Mouse (Mus musculus) olfactory bulb, adult 2 months (tissue): ENCODE data around the gene Ptpn23.

Experiments used
- CTCF ChIP-seq: fragments of 200-500 bp; IDR thresholded peaks from 2 replicates; pipeline ENCODE4 v1.5.1; 2012; ENCODE audit warnings: low read depth, mild to moderate bottlenecking, low read length, moderate library complexity; ENCODE audit not compliant: insufficient read depth
- POLR2A ChIP-seq: fragments of 200-500 bp; IDR thresholded peaks from 2 replicates; pipeline ENCODE4 v1.6.1; 2012; ENCODE audit warnings: mild to moderate bottlenecking, low read depth, low read length, moderate library complexity; ENCODE audit not compliant: insufficient read depth

DNA sequence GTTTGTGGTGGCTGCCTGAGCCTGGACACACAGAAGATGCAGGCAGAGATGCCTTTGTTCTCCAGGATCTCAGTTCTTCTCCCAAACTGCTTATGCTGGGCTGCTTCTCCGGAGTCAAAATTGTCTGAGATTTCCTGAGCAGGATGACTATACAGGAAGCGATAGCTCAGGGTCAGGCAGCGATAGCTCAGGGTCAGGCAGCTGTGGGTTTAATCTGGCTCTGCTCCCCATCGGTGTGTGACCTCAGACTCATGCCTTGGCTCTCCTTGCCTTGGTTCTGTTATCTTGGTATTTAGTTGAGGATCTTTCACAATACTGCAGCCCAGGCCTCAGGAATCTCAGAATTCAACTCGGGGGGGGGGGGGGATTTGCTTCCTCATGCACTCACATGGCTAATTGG lies 41.3 kb downstream of the Ptpn23 start:
- no peak for TF ChIP-seq POLR2A
- no peak for TF ChIP-seq CTCF
